Mouse (Mus musculus): ENCODE measurements around the gene Hapln3. TPM values are rescaled to one million over a fixed set of nuclear protein-coding genes. Genes with fewer than 3 reads are reported as not detected.
A peak's percentile ranks its signal among the peaks of the same experiment; 100 is the strongest.

Gene Hapln3
- polyA plus RNA-seq (2015; fragmentation: Nextera tagmentation; extraction: Ambion mirVana): 1.7 and 3.4 TPM in 2 replicates

- H3K4me1 ChIP-seq (replicated peaks; ENCODE audit: control insufficient read depth, insufficient read depth, low read length): peaks cover 7% of the 10 kb centered on the region; the same call in 1 of the 2 replicates
- no peaks in the 10 kb centered on the region for H3K9me3 ChIP-seq (ENCODE audit: control insufficient read depth, low read length)
- H3K9ac ChIP-seq (replicated peaks; ENCODE audit: low read depth, low read length): peak within 1 kb of the TSS; percentile 4
- H3K36me3 ChIP-seq (ENCODE audit: control insufficient read depth, insufficient read depth): no peaks in the 10 kb centered on the region
- WGBS: 4% methylated on average over 19 of the region's 19 CpGs
- no peak within 1 kb of the TSS for H3K27ac ChIP-seq (ENCODE audit: low read length)
- peak; percentile 47 for ATAC-seq
- H3K27me3 ChIP-seq (replicated peaks; ENCODE audit: control insufficient read depth, insufficient read depth, low read length): 0 out of 2 replicates have a peak, but pooled peaks cover 3% of the 10 kb centered on the region
- peak within 1 kb of the TSS; percentile 41 for H3K4me2 ChIP-seq (ENCODE audit: low read length)
- H3K4me3 ChIP-seq (replicated peaks; ENCODE audit: low read length): peak within 1 kb of the TSS; percentile 4
Observed at GRCm38 (mm10) chr7:79130843-79131444, at the start of gene Hapln3. TSS of gene Hapln3 (minus strand) at chr7:79131018.

- H3K27ac ChIP-seq (ENCODE audit: low read length): no peak overlapping the region
- H3K9me3 ChIP-seq (ENCODE audit: control insufficient read depth, low read length): no peaks in the 10 kb centered on the region
- H3K27me3 ChIP-seq (replicated peaks; ENCODE audit: control insufficient read depth, insufficient read depth, low read length): no peaks in the 10 kb centered on the region
- no peak overlapping the region for H3K4me3 ChIP-seq (replicated peaks; ENCODE audit: low read length)
- H3K36me3 ChIP-seq (ENCODE audit: control insufficient read depth, insufficient read depth): no peaks in the 10 kb centered on the region
- no peaks in the 10 kb centered on the region for H3K4me1 ChIP-seq (replicated peaks; ENCODE audit: control insufficient read depth, insufficient read depth, low read length)
- 87% methylated on average over 3 of the region's 3 CpGs for WGBS
- no peak overlapping the region for H3K4me2 ChIP-seq (ENCODE audit: low read length)
- no peak overlapping the region for H3K9ac ChIP-seq (replicated peaks; ENCODE audit: low read depth, low read length)
- ATAC-seq: no peak
Observed at GRCm38 (mm10) chr7:79173800-79174199, 43.0 kb upstream of the Hapln3 start.

GRCm38 (mm10) chr7:79171782-79172181 lies 41.0 kb upstream of the Hapln3 start:
- no peak overlapping the region for H3K4me3 ChIP-seq (replicated peaks; ENCODE audit: low read length)
- H3K9ac ChIP-seq (replicated peaks; ENCODE audit: low read depth, low read length): no peak overlapping the region
- no peak overlapping the region for H3K4me2 ChIP-seq (ENCODE audit: low read length)
- no peaks in the 10 kb centered on the region for H3K27me3 ChIP-seq (replicated peaks; ENCODE audit: control insufficient read depth, insufficient read depth, low read length)
- no peak overlapping the region for H3K27ac ChIP-seq (ENCODE audit: low read length)
- 97% methylated on average over 1 of the region's 1 CpGs for WGBS
- ATAC-seq: no peak
- H3K4me1 ChIP-seq (replicated peaks; ENCODE audit: control insufficient read depth, insufficient read depth, low read length): no peaks in the 10 kb centered on the region
- H3K36me3 ChIP-seq (ENCODE audit: control insufficient read depth, insufficient read depth): no peaks in the 10 kb centered on the region
- H3K9me3 ChIP-seq (ENCODE audit: control insufficient read depth, low read length): no peaks in the 10 kb centered on the region

- H3K9ac ChIP-seq (replicated peaks; ENCODE audit: low read depth, low read length): no peak overlapping the region
- no peak overlapping the region for H3K27ac ChIP-seq (ENCODE audit: low read length)
- H3K4me3 ChIP-seq (replicated peaks; ENCODE audit: low read length): no peak overlapping the region
- no peak for ATAC-seq
- no peaks in the 10 kb centered on the region for H3K4me1 ChIP-seq (replicated peaks; ENCODE audit: control insufficient read depth, insufficient read depth, low read length)
- H3K9me3 ChIP-seq (ENCODE audit: control insufficient read depth, low read length): no peaks in the 10 kb centered on the region
- H3K27me3 ChIP-seq (replicated peaks; ENCODE audit: control insufficient read depth, insufficient read depth, low read length): no peaks in the 10 kb centered on the region
- H3K4me2 ChIP-seq (ENCODE audit: low read length): no peak overlapping the region
- WGBS: 49% methylated on average over 14 of the region's 14 CpGs
- H3K36me3 ChIP-seq (ENCODE audit: control insufficient read depth, insufficient read depth): no peaks in the 10 kb centered on the region
Observed at GRCm38 (mm10) chr7:79167006-79167562, 36.3 kb upstream of the Hapln3 start.

GRCm38 (mm10) chr7:79159406-79159805 lies 28.6 kb upstream of the Hapln3 start:
- WGBS: 77% methylated on average over 1 of the region's 1 CpGs
- no peaks in the 10 kb centered on the region for H3K9me3 ChIP-seq (ENCODE audit: control insufficient read depth, low read length)
- H3K4me3 ChIP-seq (replicated peaks; ENCODE audit: low read length): no peak overlapping the region
- H3K27me3 ChIP-seq (replicated peaks; ENCODE audit: control insufficient read depth, insufficient read depth, low read length): no peaks in the 10 kb centered on the region
- H3K4me2 ChIP-seq (ENCODE audit: low read length): no peak overlapping the region
- no peak for ATAC-seq
- no peaks in the 10 kb centered on the region for H3K36me3 ChIP-seq (ENCODE audit: control insufficient read depth, insufficient read depth)
- no peak overlapping the region for H3K27ac ChIP-seq (ENCODE audit: low read length)
- H3K4me1 ChIP-seq (replicated peaks; ENCODE audit: control insufficient read depth, insufficient read depth, low read length): no peaks in the 10 kb centered on the region
- no peak overlapping the region for H3K9ac ChIP-seq (replicated peaks; ENCODE audit: low read depth, low read length)

GRCm38 (mm10) chr7:79149522-79149921 lies 18.7 kb upstream of the Hapln3 start:
- no peaks in the 10 kb centered on the region for H3K27me3 ChIP-seq (replicated peaks; ENCODE audit: control insufficient read depth, insufficient read depth, low read length)
- no peak for ATAC-seq

GRCm38 (mm10) chr7:79148711-79149266 lies 18.0 kb upstream of the Hapln3 start, which contains the start of gene Mfge8:
TSS of gene Mfge8 (minus strand) at chr7:79149060.
- H3K9ac ChIP-seq (replicated peaks; ENCODE audit: low read depth, low read length): peak within 1 kb of the TSS; percentile 63
- peak within 1 kb of the TSS; percentile 61 for H3K4me3 ChIP-seq (replicated peaks; ENCODE audit: low read length)
- H3K27ac ChIP-seq (ENCODE audit: low read length): no peak within 1 kb of the TSS
- peaks cover 19% of the 10 kb centered on the region for H3K4me1 ChIP-seq (replicated peaks; ENCODE audit: control insufficient read depth, insufficient read depth, low read length)
- H3K27me3 ChIP-seq (replicated peaks; ENCODE audit: control insufficient read depth, insufficient read depth, low read length): no peaks in the 10 kb centered on the region
- ATAC-seq: peak; percentile 93
- peak within 1 kb of the TSS; percentile 90 for H3K4me2 ChIP-seq (ENCODE audit: low read length)
- no peaks in the 10 kb centered on the region for H3K9me3 ChIP-seq (ENCODE audit: control insufficient read depth, low read length)
- 0% methylated on average over 39 of the region's 39 CpGs for WGBS
- H3K36me3 ChIP-seq (ENCODE audit: control insufficient read depth, insufficient read depth): no peaks in the 10 kb centered on the region

More at GRCm38 (mm10) chr7:79149522-79149921, 18.7 kb upstream of the Hapln3 start:
- H3K4me3 ChIP-seq (replicated peaks; ENCODE audit: low read length): no peak overlapping the region
- H3K9ac ChIP-seq (replicated peaks; ENCODE audit: low read depth, low read length): no peak overlapping the region
- peaks cover 19% of the 10 kb centered on the region for H3K4me1 ChIP-seq (replicated peaks; ENCODE audit: control insufficient read depth, insufficient read depth, low read length)
- no peaks in the 10 kb centered on the region for H3K36me3 ChIP-seq (ENCODE audit: control insufficient read depth, insufficient read depth)
- H3K4me2 ChIP-seq (ENCODE audit: low read length): no peak overlapping the region
- WGBS: 64% methylated on average over 6 of the region's 6 CpGs
- H3K9me3 ChIP-seq (ENCODE audit: control insufficient read depth, low read length): no peaks in the 10 kb centered on the region
- no peak overlapping the region for H3K27ac ChIP-seq (ENCODE audit: low read length)

- Histone ChIP-seq H3K36me3 (ENCODE audit: control insufficient read depth, insufficient read depth) (no peaks in the 10 kb centered on the region), H3K27me3 (replicated peaks; ENCODE audit: control insufficient read depth, insufficient read depth, low read length) (no peaks in the 10 kb centered on the region), H3K4me2 (ENCODE audit: low read length) (peak overlapping the region; percentile 90), H3K27ac (ENCODE audit: low read length) (no peak overlapping the region), H3K9ac (replicated peaks; ENCODE audit: low read depth, low read length) (peak overlapping the region; percentile 63), H3K9me3 (ENCODE audit: control insufficient read depth, low read length) (no peaks in the 10 kb centered on the region), H3K4me1 (replicated peaks; ENCODE audit: control insufficient read depth, insufficient read depth, low read length) (peaks cover 19% of the 10 kb centered on the region), H3K4me3 (replicated peaks; ENCODE audit: low read length) (peak overlapping the region; percentile 61)
- ATAC-seq: no peak
- WGBS: 1% methylated on average over 20 of the region's 20 CpGs
Observed at GRCm38 (mm10) chr7:79147931-79148653, 17.3 kb upstream of the Hapln3 start.
